Mouse (Mus musculus) ES-Bruce4 (cell line): ENCODE measurements at regions not wholly inside any gene's neighbourhood (a gene's known extent, or its start where the extent isn't known, plus 50 kb on each side); places are given as distances from the start of the nearest gene placed in this dataset.

Experiments
- H3K27ac ChIP-seq: 2 replicates; pipeline ENCODE4 v1.5.1; 2012; ENCODE audit warnings: low read length, inconsistent platforms; ENCODE audit not compliant: insufficient read depth
- H3K27me3 ChIP-seq: 2 replicates; pipeline ENCODE4 v1.6.1; 2012; ENCODE audit warnings: mild to moderate bottlenecking, low read length, inconsistent platforms; ENCODE audit not compliant: control insufficient read depth, poor library complexity, insufficient read depth, severe bottlenecking
- H3K36me3 ChIP-seq: 2 replicates; pipeline ENCODE4 v1.6.1; 2012; ENCODE audit warnings: inconsistent platforms, mild to moderate bottlenecking, low read length, moderate library complexity; ENCODE audit not compliant: control insufficient read depth, poor library complexity, insufficient read depth, severe bottlenecking
- H3K4me1 ChIP-seq: one replicate; pipeline ENCODE4 v1.8.1; 2011; ENCODE audit warnings: low read length; ENCODE audit not compliant: control insufficient read depth, insufficient read depth
- H3K4me3 ChIP-seq: 2 replicates; pipeline ENCODE4 v1.5.1; 2011; ENCODE audit warnings: low read depth, mild to moderate bottlenecking, low read length
- H3K9ac ChIP-seq: 2 replicates; pipeline ENCODE4 v1.6.1; 2012; ENCODE audit warnings: low read depth, mild to moderate bottlenecking, inconsistent platforms; ENCODE audit not compliant: poor library complexity, severe bottlenecking
- H3K9me3 ChIP-seq: replicated peaks from 2 replicates; pipeline ENCODE4 v1.6.1; 2012; ENCODE audit warnings: mild to moderate bottlenecking, low read length, inconsistent platforms; ENCODE audit not compliant: control insufficient read depth, poor library complexity, insufficient read depth, severe bottlenecking
- CTCF ChIP-seq: IDR thresholded peaks from one replicate; pipeline ENCODE4 v1.8.1; 2011; ENCODE audit warnings: low read depth, low read length
- EP300 ChIP-seq: IDR thresholded peaks from 2 replicates; pipeline ENCODE4 v1.6.1; 2011; ENCODE audit warnings: low read depth, low read length; ENCODE audit not compliant: insufficient read depth
- POLR2A ChIP-seq: IDR thresholded peaks from one replicate; pipeline ENCODE4 v1.8.1; 2011; ENCODE audit warnings: low read length; ENCODE audit not compliant: insufficient read depth

- Histone ChIP-seq H3K27me3 (no peaks in the 10 kb centered on the region; the same call in none of the 2 replicates), H3K27ac (no peak overlapping the region)
These were observed 251.9 kb downstream of the Foxo1 start for GRCm38 (mm10) chr3:52519910-52520608.

GRCm38 (mm10) chr3:52517808-52518207 lies 249.7 kb downstream of the Foxo1 start:
- H3K36me3 ChIP-seq = no peaks in the 10 kb centered on the region
- TF ChIP-seq POLR2A (no peak), EP300 (no peak), CTCF (no peak)
- no peaks in the 10 kb centered on the region for H3K9me3 ChIP-seq
- no peak overlapping the region for H3K9ac ChIP-seq
- H3K27me3 ChIP-seq = no peaks in the 10 kb centered on the region; the same call in none of the 2 replicates
- no peaks in the 10 kb centered on the region for H3K4me1 ChIP-seq
- no peak overlapping the region for H3K4me3 ChIP-seq
- H3K27ac ChIP-seq = no peak overlapping the region

More at GRCm38 (mm10) chr3:52519910-52520608, 251.9 kb downstream of the Foxo1 start:
- TF ChIP-seq EP300 (no peak), CTCF (no peak), POLR2A (no peak)
- H3K9me3 ChIP-seq = no peaks in the 10 kb centered on the region
- no peak overlapping the region for H3K4me3 ChIP-seq
- H3K36me3 ChIP-seq = no peaks in the 10 kb centered on the region
- no peaks in the 10 kb centered on the region for H3K4me1 ChIP-seq
- no peak overlapping the region for H3K9ac ChIP-seq

GRCm38 (mm10) chr3:52516691-52517090 lies 248.6 kb downstream of the Foxo1 start:
- Histone ChIP-seq H3K27ac (no peak overlapping the region), H3K36me3 (no peaks in the 10 kb centered on the region), H3K4me1 (no peaks in the 10 kb centered on the region), H3K9ac (no peak overlapping the region), H3K9me3 (no peaks in the 10 kb centered on the region), H3K4me3 (no peak overlapping the region), H3K27me3 (no peaks in the 10 kb centered on the region; the same call in none of the 2 replicates)
- TF ChIP-seq POLR2A = no peak
- TF ChIP-seq EP300 = no peak
- TF ChIP-seq CTCF = no peak

- no peak for TF ChIP-seq EP300
- no peak for TF ChIP-seq POLR2A
- TF ChIP-seq CTCF = no peak
- H3K27me3 ChIP-seq = no peaks in the 10 kb centered on the region; the same call in 1 of the 2 replicates
- H3K9ac ChIP-seq = no peak overlapping the region
- H3K27ac ChIP-seq = no peak overlapping the region
- H3K36me3 ChIP-seq = no peaks in the 10 kb centered on the region
- no peaks in the 10 kb centered on the region for H3K4me1 ChIP-seq
- no peaks in the 10 kb centered on the region for H3K9me3 ChIP-seq
- H3K4me3 ChIP-seq = no peak overlapping the region
These were observed 244.6 kb downstream of the Foxo1 start for GRCm38 (mm10) chr3:52512761-52513160.

GRCm38 (mm10) chr3:52511549-52511948 lies 243.4 kb downstream of the Foxo1 start:
- TF ChIP-seq CTCF = no peak
- TF ChIP-seq POLR2A = no peak
- no peak for TF ChIP-seq EP300
- H3K36me3 ChIP-seq = no peaks in the 10 kb centered on the region

GRCm38 (mm10) chr3:52510831-52511230 lies 242.7 kb downstream of the Foxo1 start:
- no peaks in the 10 kb centered on the region for H3K36me3 ChIP-seq
- H3K27ac ChIP-seq = no peak overlapping the region
- no peak overlapping the region for H3K9ac ChIP-seq
- H3K4me3 ChIP-seq = no peak overlapping the region; the same call in 1 of the 2 replicates
- no peaks in the 10 kb centered on the region for H3K4me1 ChIP-seq
- H3K27me3 ChIP-seq = no peaks in the 10 kb centered on the region; the same call in 1 of the 2 replicates
- TF ChIP-seq POLR2A (no peak), CTCF (no peak), EP300 (no peak)
- no peaks in the 10 kb centered on the region for H3K9me3 ChIP-seq

More at GRCm38 (mm10) chr3:52511549-52511948, 243.4 kb downstream of the Foxo1 start:
- no peak overlapping the region for H3K27ac ChIP-seq
- H3K9me3 ChIP-seq = no peaks in the 10 kb centered on the region
- no peak overlapping the region for H3K4me3 ChIP-seq
- H3K27me3 ChIP-seq = no peaks in the 10 kb centered on the region; the same call in 1 of the 2 replicates
- no peak overlapping the region for H3K9ac ChIP-seq
- H3K4me1 ChIP-seq = no peaks in the 10 kb centered on the region
